Mouse (Mus musculus) layer of hippocampus, adult 9-11 months (tissue): ENCODE results near the gene Coro1a.
"Not testable (repeated sequence)": the region's sequence is repeated elsewhere in the genome, so short reads cannot be mapped to it uniquely, and the experiment has no call there.

Experiments used
- DNase-seq: peaks from one replicate; pipeline ENCODE4 v3.0.0; 2022

Coro1a gene

DNA sequence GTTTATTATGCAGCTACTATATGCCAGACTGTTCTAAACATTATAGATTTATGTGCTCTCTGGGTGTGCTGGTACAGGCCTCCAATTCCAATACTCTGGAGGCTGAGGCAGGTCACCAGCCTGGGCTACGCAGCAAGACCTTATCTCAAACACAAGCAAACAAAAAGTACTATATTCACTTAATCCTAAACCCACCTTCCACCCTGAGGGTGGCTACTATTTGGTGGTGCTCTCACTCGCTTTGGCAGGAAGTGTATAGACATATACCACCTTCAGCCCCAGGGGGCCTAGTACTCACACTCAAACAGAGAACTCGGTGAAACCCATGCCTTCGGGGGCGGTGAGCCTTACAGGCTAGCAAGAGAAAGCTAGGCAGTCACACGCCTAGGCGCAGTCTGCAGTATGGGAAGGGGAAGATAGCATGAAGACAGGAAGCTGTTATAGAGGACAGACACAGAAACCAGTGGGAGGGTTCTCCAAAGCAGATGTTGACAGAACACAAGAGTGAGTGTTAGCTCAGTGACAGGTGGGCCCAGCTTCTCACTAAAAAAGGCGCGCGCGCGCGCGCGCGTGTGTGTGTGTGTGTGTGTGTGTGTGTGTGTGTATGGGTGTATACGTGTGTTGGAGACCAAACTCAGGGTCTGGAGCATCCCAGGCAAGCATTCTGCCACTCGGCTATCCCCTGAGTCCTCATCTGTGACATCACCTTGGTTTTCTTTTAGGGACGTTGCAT is at the start of gene Coro1a:
Gene Coro1a, minus strand, starts transcription at position 346 of the 733 bp plus-strand sequence.
- DNase-seq, result peak; percentile 42

DNA sequence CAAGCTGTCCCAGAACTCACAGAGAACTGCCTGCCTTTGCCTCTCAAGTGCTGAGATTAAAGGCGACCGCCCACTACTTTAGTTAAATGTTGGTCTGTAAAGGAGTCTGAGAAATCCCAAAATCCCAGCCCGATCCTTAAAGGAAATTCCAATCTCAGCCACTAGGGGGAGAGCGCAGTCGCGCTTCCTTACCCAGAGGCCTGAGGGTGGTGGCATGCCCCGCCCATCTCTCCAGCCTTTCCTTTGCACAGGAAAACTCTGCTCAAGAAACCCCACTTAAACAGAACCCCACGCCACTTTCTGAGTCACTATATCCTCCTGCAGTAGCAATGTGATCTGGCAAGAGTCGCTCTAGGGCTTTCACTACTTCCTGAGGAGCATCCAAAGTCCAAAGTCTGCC is 47.3 kb upstream of the Coro1a start:
- peak; percentile 70 for DNase-seq

DNA sequence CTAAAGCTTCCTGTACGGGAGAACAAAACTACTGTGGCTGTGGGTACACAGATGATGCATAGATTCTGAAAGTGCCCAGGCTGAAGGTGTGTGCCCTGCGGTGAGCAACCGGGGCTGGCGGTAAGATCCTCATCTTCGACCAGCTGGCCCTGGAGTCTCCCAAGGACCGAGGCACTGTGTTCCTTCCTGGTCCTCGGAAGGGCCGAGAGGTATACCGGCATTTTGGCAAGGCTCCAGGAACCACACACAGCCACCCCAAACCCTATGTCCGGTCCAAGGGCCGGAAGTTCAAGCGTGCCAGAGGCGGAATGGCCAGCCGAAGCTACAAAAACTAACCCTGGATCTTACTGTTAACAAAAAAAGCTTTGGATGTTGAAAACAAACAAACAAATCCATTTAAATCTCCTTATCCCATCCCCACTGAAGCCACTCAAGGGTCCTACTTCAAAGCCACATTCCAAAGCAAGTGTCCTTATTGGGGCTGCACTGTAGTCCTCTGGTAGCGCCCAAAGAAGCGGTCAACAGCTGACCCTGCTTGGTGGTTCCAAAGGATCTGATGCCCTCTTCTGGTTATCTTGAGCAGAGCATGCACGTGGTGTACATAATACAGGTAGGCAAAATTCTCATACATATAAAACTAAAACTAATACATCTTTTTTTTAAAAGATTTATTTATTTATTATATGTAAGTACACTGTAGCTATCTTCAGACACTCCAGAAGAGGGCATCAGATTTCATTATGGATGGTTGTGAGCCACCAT is 42.2 kb upstream of the Coro1a start:
- DNase-seq, result no peak

DNA sequence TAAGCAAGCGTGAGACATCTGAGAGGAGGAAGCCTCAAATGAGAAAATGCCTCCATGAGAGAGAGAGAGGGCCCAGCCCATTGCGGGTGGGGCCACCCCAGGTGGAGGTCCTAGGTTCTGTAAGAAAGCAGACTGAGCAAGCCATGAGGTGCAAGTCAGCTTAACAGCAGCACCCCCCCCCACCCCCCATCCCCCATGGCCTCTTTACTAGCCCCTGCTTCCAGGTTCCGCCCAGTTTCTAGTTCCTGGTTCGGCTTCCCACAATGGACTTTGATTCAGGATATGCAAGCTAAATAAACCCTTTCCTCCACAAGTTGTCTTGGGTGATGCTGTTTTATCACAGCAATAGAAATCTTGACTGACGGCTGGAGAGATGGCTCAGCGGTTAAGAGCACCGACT is 41.2 kb upstream of the Coro1a start:
- DNase-seq, result no peak

DNA sequence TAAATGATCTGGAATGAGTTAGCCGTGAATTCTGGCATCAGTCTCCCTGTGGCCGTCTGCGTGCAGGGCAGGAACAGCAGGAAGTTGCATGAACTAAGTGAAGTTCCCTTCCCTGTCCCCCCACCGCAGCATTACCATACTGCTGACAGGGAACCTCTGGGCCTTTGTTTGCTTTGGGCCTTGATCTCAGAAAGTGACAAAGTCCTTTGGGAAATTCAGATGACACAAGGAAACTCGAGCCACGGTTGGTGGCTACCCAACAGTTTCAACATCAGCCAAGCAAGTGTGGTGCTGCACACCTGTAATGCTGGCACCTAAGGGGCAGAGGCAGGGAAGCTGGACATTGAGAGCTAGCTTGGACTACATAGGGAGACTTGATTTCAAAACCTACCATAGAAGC is 39.2 kb upstream of the Coro1a start:
- DNase-seq, result peak; percentile 72

DNA sequence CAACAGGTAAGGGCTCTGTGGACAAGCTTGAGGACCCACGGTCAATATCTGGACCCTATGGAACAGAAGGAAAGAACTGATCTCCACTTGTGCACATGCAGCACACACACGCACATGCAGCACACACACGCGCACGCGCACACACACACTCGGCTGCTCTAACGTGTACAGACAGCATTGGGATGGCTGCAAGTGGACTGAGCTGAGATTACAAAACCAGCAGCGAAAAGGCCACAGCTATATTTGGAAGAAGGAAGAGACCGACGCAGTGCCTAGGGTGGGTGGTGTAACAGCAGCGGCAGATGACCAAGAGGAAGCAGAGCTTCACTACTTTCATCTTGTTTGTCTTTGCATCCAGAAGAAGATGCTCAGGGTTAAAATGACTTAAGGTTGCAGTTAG is 38.5 kb upstream of the Coro1a start:
- peak; percentile 75 for DNase-seq

DNA sequence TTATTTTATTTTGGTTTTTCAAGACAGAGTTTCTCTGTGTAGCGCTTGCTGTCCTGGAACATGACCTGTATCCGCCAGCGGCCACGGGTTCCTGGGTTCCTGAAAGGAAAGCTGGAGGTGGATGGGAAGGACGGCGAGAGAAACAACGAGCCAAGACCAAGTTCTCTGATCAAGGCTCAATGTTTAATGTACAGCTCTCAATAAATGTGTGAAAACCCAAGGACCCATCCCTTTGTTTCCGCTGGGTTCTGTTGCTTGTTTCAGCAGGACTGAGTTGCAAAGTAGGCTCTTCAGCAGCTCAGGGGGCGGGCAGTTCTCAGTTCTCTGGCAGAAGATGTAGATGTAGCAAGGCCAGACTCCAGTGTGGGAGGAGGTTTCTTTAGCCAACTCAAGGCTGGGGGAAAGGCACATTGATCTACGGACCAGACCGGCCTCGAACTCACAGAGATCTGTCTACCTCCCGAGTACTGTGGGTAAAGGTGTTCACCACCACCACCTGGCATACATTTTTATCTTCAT is 34.4 kb upstream of the Coro1a start:
- no peak for DNase-seq

DNA sequence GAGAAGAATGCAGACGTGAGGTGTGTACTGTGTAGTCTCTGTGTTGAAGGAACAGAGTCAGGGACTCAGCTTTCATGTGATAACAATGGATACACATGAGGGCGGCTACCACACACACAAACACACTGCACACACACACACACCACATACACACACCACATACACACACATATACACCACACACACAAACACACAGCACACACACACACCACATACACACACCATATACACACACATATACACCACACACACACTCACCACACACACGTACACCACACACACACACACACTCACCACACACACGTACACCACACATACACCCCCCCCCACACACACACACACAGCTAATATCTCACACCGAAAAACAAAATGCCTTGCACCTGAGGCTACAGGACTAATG is 33.9 kb upstream of the Coro1a start:
- DNase-seq, result no peak

DNA sequence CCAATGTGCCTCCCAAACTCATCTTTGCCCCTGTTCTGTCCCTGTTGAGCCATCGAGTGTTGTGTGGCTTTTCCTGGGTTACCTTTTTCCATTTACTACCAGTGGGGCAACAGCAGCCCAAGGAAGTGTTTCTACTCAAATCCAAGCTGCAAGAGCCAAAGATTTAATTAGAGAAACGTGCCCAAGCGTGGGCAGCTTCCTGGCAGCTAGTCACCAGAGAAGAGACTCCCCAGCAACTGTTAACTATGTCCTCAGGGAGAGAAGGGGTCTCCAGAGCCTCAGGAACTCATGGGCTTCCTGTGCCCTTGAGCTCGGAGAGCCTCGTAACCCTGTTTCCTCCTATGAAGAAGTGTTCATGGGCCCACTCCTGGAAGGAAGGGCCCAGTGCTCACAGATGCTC is 33.4 kb upstream of the Coro1a start:
- DNase-seq, result no peak

DNA sequence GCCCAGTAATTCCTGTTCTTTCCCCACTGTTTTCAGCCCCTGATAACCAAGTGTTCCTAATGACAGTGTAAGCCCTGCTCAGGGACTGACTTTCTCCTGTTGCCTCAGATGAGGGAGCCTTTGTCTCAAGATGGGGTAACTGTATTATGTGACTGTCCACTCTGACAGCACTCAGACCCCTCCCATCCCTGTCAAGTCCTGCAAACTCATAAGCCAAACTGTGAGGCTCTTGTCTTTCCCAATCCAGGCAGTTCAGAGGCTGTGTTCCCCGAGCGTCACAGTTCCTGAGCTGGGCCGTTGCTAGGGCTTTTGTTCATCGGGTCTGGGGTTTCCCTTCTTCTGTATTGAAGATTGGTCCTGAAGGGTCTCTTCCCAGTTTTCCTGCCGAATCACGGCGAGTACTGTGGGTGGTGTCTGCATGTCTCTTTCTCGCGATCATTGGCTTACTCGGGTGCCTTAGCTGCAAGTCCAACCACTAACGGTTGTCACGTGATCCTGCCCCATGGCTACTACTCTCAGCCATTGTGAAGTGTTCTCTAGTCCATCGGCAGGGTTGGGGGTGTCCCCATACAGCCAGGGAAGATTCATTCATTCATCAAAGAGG is 32.6 kb upstream of the Coro1a start:
- no peak for DNase-seq

DNA sequence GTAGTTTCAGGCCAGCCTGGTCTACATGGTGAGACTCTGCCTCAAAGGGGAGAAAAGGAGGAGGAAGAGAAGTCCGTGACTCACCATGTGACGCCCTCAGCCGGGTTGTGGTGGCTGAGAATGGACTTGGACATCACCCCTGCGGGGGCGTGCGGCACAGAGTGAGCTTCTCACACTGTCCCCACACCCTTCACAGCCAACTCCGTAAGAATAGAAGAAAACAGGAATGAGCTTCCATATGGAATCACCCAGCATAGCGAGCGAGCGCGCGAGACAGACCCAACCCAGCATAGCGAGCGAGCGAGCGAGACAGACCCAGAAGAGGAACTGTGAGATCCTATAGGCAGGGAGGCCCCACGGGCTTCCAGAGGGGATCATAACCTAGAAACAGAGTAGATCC is 32.0 kb upstream of the Coro1a start:
- no peak for DNase-seq

DNA sequence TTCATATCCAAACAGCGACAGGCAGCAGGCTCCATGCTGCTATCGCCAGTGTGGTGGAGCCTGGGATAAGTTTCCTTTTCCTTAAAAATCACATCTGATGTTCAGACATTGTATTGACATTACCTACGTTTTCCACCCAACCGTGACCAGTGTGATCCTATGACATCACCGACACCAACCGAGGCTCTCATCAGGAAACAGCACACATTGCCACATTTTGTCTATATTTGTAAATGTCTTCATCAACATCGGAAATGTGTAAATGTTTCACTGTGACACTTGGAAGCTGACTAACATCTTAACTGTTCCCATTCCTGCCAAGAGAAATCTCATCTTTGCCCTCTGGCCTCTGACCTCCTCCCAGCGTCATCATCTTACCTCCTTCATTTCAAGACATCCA is 28.5 kb upstream of the Coro1a start:
- DNase-seq, result no peak

DNA sequence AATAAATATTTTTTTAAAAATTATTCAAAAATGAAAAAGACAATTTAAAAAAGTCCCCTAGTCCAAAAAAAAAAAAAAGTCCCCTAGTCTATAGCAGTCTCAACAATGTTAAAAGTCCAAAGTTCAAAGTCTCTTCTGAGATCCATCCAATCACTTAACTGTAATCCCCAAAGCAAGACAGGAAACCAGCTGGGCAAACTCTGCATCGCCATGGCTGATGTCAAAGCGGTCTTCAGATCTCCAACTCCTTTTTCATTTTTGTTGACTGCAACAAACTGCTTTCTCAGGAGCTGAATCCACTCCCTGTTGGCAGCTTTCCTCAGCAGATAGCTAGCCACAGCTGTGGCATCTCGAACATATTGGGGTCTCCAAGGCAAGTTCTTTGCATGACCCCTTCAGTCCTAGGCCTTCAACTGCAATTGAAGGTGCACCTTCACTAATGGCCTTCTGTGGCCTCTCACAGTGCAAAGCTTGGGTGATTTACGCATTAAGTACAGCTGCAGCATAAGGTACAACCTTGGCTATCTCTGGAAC is 22.7 kb upstream of the Coro1a start:
- not testable (repeated sequence) for DNase-seq

DNA sequence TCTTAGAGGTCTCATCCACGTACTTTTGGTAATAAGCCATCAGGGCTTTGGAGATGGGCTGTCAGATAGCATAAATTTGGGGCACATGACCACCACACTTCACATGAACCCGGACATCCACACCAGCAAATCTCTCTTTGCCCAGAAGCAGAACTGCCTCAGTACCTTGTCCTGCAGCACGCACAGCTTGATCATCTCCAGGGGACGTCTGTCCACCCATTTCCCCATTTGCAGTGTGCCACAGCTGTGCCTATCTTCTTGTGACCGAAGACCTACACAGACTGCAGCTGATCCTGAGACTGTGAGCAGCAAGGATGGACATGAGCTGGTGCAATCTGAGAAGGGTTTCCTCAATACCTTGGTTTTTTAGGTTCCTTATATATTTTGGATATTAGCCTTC is 18.1 kb upstream of the Coro1a start:
- no peak for DNase-seq

DNA sequence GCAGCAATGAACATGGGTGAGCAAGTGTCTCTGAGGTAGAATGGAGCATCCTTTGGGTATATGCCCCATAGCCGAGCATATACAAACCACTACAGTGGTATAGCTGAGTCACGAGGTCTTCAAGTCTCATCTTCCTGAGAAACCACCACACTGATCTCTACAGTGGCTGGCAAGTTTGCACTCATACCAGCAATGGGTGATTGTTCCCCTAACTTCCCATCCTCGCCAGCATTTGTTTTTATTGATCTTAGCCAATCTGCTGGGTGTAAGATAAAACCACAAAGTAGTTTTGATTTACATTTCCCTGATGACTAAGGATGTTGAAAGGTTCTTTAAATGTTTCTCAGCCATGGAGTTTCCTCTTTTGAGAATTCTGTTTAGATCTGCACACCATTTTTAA is 17.5 kb upstream of the Coro1a start:
- DNase-seq, result no peak

DNA sequence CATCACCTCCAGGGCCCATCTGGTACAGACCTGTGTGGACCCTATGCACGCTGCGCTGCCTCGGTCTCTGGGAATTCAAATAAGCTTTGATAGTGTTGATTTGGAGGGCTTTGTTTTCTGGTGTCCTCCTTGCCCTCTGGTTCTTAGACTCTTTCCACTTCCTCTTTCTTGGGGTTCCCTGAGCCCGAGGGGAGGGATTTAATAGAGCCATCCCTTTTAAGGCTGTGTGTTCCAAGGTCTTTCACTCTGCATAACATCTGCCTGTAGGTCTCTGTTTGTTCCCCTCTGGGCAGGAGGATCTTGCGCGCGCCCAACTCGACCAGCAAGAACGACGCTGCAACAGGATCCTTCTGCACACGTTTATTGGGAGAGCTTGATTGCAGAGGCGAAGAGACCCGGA is 14.0 kb upstream of the Coro1a start:
- DNase-seq, result no peak

DNA sequence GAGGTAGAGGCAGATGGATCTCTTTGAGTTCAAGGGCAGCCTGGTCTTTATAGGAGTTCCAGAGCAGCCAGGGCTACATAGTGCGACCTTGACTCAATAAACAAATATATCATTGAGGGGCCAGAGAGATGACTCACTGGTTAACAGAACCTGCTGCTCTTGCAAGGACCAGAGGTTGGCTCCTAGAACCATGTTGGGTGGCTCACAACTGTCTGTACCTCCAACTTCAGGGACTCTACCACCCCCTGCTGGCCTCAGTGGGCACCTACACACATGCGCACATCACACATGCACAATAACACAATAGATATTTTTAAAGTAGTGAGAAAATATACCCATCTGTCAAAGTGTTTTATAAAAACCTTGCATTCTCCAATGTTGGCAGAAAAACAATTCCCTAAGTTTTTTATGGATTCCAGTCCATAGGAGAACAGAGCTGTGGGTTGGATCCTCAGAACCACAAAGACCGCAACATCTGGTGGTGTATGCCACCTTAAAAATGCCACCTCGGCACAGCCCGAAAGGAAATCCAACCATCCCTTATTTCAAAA is 11.3 kb upstream of the Coro1a start:
- DNase-seq, result no peak

DNA sequence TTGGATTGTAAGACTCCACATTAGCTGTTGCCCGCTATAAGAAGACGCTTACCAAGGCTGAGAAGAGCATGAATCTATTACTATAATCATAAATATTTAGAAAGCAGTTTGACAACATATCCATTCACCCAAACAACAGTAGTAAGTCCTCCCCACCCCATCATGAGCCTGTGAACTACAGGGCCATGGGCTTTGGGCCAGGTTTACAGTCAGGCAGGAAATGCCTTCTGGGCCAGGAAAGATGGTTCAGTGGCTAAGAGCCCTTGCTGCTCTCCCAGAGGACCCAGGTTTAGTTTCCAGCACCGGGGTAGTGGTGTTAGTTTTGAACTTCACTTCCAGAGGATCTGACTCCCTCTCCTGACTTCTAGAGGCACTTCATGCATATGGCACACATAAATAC is 10.0 kb upstream of the Coro1a start:
- no peak for DNase-seq

DNA sequence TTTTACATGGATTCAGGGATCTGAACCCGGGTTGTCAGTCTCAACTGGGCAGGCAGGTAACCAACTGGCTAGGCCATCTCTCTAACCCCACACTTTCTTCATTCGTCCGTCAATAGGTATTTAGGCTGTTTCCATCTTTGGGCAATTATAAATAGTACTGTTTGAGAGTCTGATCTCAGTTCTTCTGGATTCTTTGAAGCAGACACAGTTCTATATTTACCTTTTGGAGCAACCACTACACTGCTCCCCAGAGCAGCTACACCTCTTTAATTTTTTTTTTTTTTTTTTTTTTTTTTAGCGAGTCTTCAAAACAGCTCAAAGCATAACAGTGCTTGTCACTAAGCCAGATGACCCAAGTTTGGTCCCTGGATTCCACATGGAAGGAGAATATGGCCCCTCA is 8.1 kb upstream of the Coro1a start:
- no peak for DNase-seq

DNA sequence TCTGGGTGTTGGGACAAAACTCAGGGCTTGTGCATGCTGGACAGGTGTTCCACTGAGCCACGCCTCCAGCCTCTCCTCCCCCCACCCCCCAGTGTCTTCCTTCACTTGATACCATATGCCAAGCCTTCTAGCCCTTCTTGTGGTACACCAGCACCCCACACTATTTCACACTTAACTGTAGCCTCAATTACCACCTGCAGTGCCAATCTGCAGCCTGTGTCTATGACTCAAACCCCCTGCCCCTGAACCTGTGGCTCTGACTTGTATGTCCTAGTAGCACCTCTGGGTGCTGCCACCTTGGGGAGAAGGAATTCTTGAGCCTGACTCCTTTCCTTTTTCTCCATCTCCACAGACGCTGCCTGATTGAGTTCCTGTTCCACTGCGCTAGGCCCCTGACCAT is 4.3 kb upstream of the Coro1a start:
- DNase-seq, result no peak

DNA sequence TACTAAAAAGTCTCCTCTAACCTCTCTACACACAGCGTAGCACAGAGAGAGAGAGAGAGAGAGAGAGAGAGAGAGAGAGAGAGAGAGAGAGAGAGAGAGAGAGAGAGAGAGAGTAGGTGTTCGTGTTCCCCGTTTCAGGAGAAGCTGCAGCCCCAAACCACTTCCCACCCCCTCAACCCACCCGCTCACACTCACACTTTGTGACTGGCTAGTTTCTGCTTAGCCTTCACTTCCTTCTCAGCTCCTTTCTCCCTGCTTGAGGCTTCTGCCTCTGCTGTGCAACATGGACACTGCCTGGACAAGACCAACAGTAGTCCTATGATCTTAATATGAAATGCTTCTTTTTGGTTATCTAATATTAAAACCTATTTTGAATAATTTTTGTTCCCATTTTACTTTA is 2.7 kb upstream of the Coro1a start:
- DNase-seq, result no peak

DNA sequence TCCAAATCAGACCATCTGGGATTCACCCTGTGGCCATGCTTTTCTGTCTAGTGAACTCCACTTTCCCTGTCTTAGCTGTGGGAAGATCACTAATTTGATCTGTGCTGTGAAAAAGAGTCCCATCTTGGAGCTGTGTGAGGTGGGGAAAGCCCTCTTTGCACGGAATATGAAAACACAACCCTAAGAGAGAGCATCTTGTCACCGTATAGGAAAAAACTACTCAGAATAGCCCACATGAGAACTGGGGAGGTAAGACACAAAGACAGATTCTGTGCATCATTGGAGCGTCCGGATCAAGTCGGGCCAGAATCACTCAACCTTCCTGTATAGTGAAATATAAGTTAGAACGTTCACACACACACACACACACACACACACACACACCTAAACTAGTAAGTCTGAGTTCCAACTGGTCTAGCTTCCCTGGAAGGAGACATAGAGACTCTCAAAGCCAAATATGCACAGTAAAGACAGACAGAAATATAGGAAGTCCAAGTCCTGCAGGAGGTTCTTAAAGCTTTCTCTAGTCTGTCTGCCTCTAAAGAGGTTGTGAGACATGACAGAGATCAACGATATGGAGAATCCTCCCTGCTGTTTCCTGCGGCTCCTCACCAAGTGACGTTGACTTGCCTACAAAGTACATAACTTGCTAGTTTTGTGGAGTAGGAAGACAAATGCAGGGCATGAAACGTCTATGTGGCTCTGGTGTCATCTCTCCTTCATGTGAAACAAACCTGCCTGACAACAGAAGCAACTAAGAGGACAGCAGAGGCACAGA is 777 bp upstream of the Coro1a start:
- DNase-seq, result no peak
